Mouse (Mus musculus) G1E-ER4 (cell line): ENCODE results near the gene Gm20388. TPM values are rescaled to one million over a fixed set of nuclear protein-coding genes. Genes with fewer than 3 reads are reported as not detected.

Source experiments
- GATA1 ChIP-seq: IDR thresholded peaks from one replicate; pipeline ENCODE4 v1.8.0; 2012; ENCODE audit warnings: low read length, inconsistent platforms
- polyA plus RNA-seq: library from polyadenylated mRNA; stranded (reverse); fragments of >175 nt; gene quantifications from 2 replicates; pipeline ENCODE4 v1.2.3, GENCODE M21; 2012

The Gm20388 gene
- polyA plus RNA-seq, 1 experiment, result not detected

DNA sequence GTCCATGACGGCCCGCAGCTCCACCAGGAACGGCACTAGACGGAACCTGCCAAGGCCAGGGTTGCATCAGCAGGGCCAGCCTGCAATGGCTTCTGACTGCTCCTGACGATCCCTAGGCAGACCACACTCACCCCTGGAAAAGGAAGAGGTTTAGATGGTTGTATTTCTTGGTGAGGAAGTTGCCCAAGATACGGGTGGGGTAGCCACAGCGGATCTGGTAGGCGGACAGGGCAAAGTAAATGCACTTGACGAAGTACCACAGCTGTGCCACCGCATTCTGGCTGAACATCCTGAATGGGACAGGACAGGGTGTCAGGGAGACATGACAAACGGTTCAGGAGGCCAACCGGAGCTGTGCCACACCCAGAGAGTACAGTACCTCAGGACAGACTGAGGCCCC, 2574.2 kb downstream of the Gm20388 start:
- TF ChIP-seq GATA1, result no peak

DNA sequence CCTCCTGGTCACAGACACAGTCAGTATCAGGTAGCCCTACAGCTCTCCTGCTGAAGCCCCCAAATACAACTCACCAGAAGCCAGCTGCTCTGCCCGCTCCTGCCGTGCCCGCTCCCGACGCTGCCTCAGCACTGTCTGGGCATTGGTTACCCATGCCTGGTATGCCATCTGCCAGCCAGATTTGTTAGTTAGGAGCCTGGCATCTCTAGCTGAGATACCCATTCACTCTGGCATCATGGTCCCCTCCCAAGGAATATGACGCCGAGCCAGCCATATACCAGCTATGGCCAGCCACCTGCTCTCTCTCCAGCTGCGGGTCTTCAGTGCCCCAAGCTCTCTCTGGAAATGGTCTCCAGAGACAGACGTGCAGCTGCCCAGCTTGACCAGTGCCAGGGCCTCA, 2577.7 kb downstream of the Gm20388 start:
- TF ChIP-seq GATA1, result no peak

DNA sequence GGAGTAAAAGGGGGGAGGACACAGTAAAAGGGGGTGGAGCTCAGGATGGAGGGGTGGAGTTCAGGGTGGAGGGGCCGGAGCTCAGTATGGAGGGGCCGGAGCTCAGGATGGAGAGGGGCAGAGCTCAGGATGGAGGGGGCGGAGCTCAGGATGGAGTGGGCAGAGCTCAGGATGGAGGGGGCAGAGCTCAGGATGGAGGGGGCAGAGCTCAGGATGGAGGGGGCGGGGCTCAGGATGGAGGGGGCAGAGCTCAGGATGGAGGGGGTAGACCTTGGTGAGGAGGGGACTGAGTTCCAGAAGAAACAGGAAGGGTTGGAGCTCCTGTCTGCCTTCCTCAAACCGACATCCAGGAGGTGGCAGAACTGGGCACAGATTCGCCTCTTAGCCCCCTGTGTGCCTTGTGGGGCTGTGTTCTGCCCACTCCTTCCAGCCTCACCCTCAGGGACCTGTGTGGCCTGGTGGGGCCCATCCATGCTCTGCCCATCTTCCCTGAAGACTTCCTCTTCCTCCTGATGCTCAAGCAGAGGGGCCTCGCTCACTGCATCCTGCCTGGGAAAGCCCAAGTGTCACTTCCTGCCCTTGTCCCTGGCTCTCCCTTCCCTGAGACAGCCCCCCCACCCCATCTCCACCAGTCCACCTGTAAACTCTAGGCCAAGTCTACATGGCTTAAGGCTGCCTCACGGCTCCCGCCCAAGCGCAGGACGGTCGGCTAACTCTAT, 2586.5 kb downstream of the Gm20388 start:
- TF ChIP-seq GATA1, result no peak

- TF ChIP-seq GATA1, result no peak
These were observed 2587.3 kb downstream of the Gm20388 start for GRCm38 (mm10) chr8:122497912-122498311.

- TF ChIP-seq GATA1, result no peak
These were observed 2590.2 kb downstream of the Gm20388 start for GRCm38 (mm10) chr8:122500856-122501255.

DNA sequence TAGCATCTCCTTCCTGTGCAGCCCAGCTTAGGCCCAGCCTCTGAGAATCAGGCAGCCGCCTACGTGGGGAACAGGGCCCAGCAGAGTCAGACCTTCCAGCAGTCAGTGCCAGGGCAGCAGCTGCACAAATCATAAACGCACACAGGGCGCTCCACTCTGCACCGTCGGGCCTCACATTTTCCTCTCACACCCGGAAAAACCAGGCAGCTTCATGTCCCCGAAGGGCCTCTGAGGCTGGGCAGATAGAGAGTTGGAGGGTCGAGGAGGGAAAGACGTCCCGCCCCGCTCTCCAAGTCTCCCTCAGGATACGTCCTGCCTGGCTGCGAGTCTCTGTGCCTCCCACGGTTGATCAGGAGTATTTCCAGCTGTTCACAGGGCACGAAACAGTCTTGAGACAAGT, 2600.9 kb downstream of the Gm20388 start:
- TF ChIP-seq GATA1, result no peak

GRCm38 (mm10) chr8:122512392-122512791, 2601.8 kb downstream of the Gm20388 start:
- TF ChIP-seq GATA1, result no peak

DNA sequence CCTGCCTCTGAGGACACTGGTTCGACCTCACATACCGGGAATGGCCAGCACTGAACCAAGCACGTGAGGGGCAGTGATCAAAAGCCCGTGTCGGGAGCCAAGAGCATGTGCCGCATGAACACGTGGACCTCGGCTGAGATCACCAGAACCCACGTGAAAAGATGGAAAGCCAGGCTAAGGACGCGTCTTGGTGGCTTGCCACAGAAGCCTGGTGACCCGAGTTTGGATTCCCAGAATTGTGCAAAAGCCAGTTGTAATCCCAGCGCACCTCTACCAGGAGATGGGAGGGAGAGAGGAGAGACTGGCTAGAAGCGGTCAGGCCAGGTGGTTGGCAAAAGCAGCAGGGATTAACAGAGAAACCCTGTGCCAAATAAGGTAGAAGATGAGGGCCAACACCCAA, 2605.1 kb downstream of the Gm20388 start:
- no peak for TF ChIP-seq GATA1

DNA sequence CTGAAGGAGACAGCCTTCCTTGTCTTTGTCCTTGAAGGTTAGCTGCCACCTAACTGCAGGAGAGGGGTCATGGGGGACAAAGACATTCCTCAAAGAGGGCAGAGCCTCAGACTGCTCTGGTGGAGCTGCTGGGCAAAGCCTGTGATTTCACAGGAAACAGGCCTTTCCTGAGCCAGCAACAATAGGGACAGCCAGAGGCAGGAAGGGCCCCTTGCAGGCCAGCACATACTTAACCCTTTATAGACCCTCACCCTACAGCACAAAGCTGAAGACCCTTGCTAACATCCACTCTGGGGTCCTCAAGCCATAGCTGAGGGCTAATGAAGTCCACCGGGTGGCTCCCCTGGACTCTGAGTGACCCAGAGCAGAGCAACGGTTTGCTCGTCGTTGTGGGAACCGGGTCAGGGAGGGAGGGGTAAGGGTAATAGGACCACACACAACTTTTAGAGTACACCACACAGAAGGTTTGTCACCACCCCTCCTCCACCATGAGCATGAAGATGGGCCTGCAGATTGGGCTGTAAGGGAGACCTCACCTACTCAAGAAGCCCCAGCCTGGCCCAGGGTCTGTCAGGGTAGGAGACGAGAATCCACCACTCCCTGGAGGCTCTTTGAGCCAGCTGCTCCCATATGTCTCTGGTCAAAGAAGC, 2607.0 kb downstream of the Gm20388 start:
- TF ChIP-seq GATA1, result no peak

GRCm38 (mm10) chr8:122520611-122521010, 2610.0 kb downstream of the Gm20388 start:
- TF ChIP-seq GATA1, result no peak

- TF ChIP-seq GATA1, result no peak
These were observed 2612.4 kb downstream of the Gm20388 start for GRCm38 (mm10) chr8:122522796-122523651.

DNA sequence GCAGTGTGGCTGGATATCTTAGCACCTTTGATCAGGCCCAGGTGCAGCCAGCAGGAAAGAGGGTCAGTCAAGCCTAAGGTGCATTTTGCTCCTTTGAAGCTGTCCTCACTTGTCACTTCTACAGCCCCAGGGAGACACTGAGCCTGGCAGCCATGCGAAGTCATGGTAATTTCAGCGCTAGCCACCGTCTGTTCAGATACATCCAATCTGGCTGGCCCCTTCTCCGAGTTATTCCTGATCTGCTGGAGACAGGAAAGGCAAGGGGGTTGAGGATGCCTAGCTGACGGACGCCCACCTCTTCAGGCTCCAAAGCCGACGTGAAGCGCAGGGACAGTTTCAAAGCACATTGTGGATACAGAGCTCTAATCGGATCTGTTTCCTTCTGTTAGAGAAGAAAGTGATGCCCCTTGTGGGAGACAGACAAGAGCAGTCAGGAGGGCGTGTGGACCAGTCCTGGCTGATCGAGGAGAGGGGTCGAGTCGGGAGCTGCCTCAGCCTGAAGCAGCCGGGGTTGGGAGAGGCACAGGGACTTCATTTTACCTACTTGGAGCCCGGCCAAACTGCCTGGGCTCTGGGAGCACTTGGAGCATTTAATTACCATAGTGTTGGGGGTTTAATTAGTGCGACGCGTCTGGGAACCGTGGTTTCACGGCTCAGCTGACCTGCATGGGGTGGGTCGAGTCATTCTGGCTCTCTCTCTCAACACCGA, 2613.2 kb downstream of the Gm20388 start:
- TF ChIP-seq GATA1, result no peak

DNA sequence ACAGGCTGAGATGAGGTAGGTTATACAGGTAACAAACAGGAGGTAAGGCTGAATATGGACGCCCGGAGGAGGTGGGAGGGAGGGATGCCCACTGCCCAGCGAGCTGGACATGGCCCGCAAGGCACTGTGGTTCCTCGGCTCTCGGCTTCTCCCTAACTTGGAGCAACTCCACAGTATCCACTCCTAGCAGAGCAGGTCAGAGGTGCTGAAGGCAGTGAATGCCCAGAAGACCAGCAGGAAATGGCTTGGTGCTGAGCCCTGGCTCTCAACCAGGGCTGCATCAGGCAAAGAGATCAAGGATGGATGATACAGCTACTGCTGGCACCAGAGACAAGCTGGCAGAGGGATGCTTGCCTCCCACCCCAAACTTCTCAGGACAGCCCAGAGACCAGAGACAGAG, 2613.9 kb downstream of the Gm20388 start:
- no peak for TF ChIP-seq GATA1

- no peak for TF ChIP-seq GATA1
These were observed 2614.4 kb downstream of the Gm20388 start for GRCm38 (mm10) chr8:122525004-122525403.

DNA sequence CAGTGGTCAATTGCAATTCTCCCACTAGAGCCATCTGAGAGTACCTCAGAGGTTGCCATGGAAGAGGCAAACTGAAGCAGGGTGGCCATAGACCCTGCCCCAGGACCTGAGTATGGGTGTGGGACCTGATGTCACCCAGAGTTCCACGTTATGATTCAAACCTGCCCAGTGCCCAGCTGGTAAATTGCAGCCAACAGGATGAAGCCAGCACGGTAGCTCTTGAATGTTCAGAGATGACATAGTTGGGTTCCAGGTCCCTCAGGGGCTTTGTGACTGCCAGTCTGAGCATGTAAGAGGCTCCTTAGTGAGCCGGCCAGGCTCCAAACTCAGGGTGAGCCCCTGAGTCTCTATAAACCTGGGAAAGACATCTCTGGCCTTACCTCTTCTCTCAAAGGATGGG, 2615.4 kb downstream of the Gm20388 start:
- no peak for TF ChIP-seq GATA1
